Mouse (Mus musculus) WW6 (cell line): Measurements from ENCODE around the gene Atp13a3.

Experiments used
- DNase-seq: peaks from one replicate; pipeline ENCODE4 v3.0.0-alpha.2; 2013; ENCODE audit warnings: low read depth, low spot score

Atp13a3 gene

GRCm38 (mm10) chr16:30278406-30278805 is 127.4 kb downstream of the Atp13a3 start:
- no peak for DNase-seq

DNA sequence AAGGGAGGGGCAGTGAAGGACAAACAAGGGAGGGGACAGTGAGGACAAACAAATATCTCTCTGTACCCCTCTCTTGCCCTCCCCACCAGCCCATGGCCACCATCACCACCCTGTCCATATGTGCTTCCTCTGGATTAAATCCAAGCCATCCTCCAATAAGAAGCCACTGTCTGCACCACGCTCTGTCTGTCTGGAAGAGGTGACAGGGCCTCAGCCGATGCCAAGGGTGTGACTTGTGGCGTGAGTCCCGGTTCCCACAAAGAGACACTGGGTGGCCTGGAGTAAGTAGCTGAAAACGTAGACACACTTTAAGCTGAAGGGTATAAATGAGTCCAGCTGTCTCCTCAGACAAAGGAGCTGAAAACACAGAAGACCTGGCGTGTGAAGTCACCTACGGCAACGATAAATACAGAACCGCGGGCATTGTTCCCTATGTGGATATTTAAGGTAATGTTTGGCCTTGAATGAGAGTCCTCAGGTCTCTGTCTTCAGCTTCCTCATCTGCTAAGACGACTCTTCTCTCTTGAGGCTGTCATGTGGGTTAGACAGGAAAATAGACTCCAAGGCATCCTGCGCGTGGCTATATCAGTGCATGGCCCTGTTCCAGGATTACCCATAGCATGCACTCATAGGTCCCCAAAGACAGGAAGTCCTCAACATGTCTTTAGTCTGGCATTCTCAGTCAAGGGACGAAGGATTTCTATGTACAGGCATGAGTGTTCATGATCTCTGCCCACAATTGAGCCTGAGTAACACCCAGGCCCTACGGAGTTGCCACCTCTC is 130.0 kb downstream of the Atp13a3 start:
- no peak for DNase-seq

DNA sequence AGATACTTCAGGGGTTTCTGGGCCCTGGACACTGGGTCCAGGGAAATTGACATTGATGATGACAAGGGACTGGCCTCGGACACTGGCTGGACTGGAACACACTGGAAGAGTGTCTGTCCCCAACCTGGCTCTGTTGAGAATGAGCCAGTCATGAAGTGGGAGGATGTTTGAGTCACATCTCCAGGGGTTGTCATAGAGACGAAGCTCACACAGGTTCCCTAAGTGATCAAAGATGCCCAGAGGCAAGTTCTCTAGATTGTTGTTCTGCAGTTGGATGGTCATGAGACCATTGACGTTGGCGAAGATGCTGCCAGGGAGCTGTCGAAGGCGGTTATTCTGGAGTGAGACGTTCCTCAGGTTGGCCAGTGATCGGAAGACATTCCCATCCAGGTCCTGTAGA is 132.7 kb downstream of the Atp13a3 start:
- no peak for DNase-seq

GRCm38 (mm10) chr16:30271941-30272595 is 133.7 kb downstream of the Atp13a3 start:
- DNase-seq, result no peak

DNA sequence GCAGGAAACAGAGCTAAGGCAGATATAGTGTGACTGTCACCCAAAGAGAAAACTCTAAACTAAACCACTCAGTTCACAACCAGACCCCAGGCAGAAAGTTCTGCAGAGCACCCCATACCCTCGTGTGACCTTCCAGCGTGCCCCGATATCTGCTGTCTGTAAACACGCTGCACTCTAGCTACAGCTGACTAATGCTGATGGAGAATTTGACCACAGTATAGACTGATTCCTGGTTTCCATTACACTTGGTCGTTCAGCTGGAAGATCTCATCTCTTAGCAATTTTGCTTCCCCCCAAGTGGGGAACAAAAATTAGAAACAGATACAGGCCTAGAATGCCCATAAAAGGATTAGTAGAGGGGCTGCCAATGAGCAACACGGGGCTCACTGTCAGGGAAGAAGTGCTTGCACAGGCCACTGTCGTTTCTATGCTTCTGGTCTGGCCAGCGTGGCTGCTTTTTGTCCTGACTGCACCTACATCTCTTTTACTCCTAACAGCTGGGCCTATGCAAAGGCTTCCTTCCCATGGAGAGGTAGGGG is 134.5 kb downstream of the Atp13a3 start:
- no peak for DNase-seq

- DNase-seq, result no peak
Measured at GRCm38 (mm10) chr16:30267359-30267758, 138.4 kb downstream of the Atp13a3 start, which contains the start of gene Cpn2. Gene Cpn2 (minus strand): TSS chr16:30267499.

DNA sequence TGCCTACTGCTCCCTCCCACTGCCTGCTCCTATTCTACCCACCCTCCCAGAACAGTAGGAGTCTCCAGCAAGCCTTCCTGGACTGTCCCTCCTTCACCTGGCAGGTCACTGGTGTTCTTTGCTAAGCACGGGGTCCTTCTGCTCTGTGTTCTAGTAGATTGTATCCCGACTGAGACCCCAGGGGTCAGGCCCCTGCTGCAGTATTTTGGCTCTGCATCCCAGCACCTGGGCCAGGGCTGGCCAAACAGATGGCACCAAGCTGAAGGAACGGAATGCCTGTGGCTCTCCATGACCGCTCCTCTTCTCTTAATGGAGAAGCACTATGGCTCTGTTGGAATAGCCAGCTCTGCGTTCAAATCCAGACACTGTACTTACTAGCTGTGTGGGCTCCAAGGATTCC is 139.2 kb downstream of the Atp13a3 start:
- no peak for DNase-seq

DNA sequence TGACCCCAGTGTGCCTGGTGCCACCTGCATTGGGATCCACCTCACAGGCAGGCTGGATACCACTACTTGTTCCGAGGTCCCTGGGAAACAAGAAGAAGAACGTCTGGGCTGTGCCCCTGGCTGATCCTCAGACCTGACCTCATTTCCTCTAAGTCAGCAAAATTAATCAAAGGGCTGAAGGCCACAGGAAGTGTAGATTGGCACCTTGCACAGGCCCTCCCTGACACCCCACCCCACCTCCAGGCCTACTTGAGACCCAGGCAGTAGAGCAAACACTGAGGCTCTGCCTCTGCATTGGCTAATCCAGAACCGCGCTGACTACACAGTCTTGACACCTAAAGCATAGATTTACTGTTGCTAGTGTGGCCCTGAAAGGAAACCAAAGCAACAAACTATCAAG is 140.2 kb downstream of the Atp13a3 start:
- DNase-seq, result no peak

- DNase-seq, result no peak
Measured at GRCm38 (mm10) chr16:30263156-30263555, 142.6 kb downstream of the Atp13a3 start.

- no peak for DNase-seq
Measured at GRCm38 (mm10) chr16:30262664-30263063, 143.1 kb downstream of the Atp13a3 start.
